Mouse (Mus musculus) hematopoietic stem cell, adult 5-6 weeks (primary cell): ENCODE measurements around the gene Kcne2. TPM values are rescaled to one million over a fixed set of nuclear protein-coding genes. Genes with fewer than 3 reads are reported as not detected.

Source experiments
- ATAC-seq, 2 experiments: fragments of 125-278 bp in 1 of 2; replicated peaks in 1 of 2; 2 replicates each; pipeline ENCODE4 v1.8.0; 2016 to 2017; ENCODE audit warnings: inconsistent platforms in 2 of 2, mild to moderate bottlenecking in 2 of 2, moderate number of reproducible peaks in 2 of 2, low read depth in 1 of 2, moderate TSS enrichment in 1 of 2; ENCODE audit not compliant: low FRiP score in 2 of 2, poor library complexity in 2 of 2, severe bottlenecking in 2 of 2, insufficient read depth in 1 of 2, low TSS enrichment in 1 of 2
- total RNA-seq: library from RNA; stranded (forward); fragments of 172-1452, 232-1000 nt; gene quantifications from 2 replicates; pipeline ENCODE4 v1.2.3, GENCODE M21; 2017

The Kcne2 gene
- total RNA-seq, 1 experiment from 2014 or later = not detected

GRCm38 (mm10) chr16:92340612-92341511 is 48.7 kb downstream of the Kcne2 start:
- peak; percentile 57 to 70 for ATAC-seq

- no peak for ATAC-seq
Measured at GRCm38 (mm10) chr16:92345177-92345576, 53.0 kb downstream of the Kcne2 start.

DNA sequence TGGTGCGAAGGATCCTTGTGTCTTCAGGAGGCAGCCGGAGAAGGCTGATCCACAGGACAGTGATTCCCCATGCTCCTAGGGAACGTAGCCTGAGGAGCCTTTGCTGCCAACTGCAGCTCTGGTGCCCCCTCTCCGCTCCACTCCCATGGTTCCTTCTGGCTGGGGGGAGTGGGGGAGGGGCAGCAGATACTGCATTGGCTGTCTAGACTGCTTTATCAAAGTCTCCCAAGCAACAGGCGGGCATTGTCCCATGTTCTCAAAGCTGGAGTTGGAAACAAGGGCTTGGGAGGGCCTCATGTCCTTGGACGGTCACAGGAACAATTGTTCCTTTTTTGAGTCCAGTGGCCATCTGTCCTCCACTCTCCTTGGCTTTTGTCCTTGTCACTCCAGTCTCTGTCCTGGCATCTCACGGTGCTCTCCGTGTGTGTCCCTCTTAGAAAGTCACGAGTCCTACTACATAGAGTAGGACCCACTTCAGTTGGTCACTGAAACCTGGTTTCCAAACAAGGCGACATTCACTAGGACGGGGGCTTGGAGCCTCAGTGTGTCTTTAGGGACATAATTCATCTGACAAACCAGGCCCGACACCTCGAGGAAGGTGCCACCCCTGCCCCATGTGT is 54.2 kb downstream of the Kcne2 start:
- ATAC-seq = no peak

Other genes starting within 250 kb of the Kcne2 start
- 24.9 and 28.7 TPM in 2 replicates for gene Mrps6, start 234.1 kb upstream of the Kcne2 start, total RNA-seq
- gene Gm49711, start 234.1 kb upstream of the Kcne2 start, total RNA-seq = not detected in 2 replicates
- 8.3 and 9.2 TPM in 2 replicates for gene Slc5a3, start 234.1 kb upstream of the Kcne2 start, total RNA-seq
- 95.7 and 170 TPM in 2 replicates for gene Smim11, start 8.9 kb downstream of the Kcne2 start, total RNA-seq
- not detected in 2 replicates for gene Fam243, start 29.1 kb downstream of the Kcne2 start, total RNA-seq
- not detected in 2 replicates for gene Kcne1, start 67.1 kb downstream of the Kcne2 start, total RNA-seq
- 5.7 and 8.8 TPM in 2 replicates for gene Rcan1, start 178.5 kb downstream of the Kcne2 start, total RNA-seq
- 0.50 TPM in 1 of 2 replicates, not detected in the other for gene Clic6, start 193.3 kb downstream of the Kcne2 start, total RNA-seq